Mouse (Mus musculus): ENCODE measurements around the gene Cwh43.
"Not testable (repeated sequence)": the region's sequence is repeated elsewhere in the genome, so short reads cannot be mapped to it uniquely, and the experiment has no call there.

DNA sequence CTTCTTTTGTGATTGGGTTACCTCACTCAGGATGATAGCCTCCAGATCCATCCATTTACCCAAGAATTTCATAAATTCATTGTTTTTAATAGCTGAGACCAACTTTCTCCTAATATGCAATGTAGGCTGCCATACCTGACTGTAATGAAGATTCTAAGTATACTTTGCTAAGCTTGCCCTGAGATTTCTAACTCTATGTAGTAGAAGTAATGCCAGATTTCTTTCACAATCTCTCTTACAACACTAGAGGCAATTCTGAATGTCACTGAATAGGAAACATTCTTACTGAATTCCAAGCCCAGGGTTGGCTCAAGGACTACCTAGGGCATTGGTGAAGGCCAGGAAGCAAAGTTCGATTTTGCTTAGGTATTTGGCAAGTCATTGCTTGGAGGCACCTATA lies 76.5 kb downstream of the Cwh43 start:
- TF ChIP-seq GATA1 (IDR thresholded peaks at IDR 0.05; ENCODE audit: borderline replicate concordance, low read length); FLI1 (IDR thresholded peaks at IDR 0.05; ENCODE audit: low read length): not testable (repeated sequence)

Data from megakaryocyte, embryonic 14.5 days (primary cell).